Mouse (Mus musculus) right cerebral cortex, adult 18-20 months (tissue): ENCODE measurements around the gene Zfp365.

ENCODE experiments used
- DNase-seq: peaks from one replicate; pipeline ENCODE4 v3.0.0; 2022; ENCODE audit warnings: mixed read lengths

Zfp365 gene

DNA sequence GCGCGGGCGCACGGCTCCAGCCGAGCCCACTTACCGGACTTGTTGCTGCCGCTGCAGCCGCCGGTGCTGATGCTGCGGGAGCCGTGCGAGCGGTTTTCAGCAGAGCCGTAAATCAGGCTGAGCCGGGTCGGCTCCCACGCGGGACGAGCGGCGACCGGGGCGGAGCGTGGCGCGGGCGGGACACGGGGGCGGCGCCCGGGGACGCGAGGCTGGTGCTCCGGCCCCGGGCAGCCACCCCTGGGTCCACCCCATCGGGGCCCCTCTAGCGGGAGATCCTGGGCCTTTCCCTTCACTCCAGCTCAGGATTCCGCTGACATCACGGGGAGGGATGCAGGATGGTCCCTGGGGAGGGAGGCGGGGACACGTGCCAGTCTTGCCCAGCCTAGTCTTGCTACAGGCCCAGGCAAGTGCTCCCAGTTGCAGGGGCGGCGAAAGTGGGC lies at the start of gene Zfp365:
Gene Zfp365 (minus strand): TSS at position 326 of the 440 bp plus-strand sequence.
- DNase-seq: peak; percentile 91

DNA sequence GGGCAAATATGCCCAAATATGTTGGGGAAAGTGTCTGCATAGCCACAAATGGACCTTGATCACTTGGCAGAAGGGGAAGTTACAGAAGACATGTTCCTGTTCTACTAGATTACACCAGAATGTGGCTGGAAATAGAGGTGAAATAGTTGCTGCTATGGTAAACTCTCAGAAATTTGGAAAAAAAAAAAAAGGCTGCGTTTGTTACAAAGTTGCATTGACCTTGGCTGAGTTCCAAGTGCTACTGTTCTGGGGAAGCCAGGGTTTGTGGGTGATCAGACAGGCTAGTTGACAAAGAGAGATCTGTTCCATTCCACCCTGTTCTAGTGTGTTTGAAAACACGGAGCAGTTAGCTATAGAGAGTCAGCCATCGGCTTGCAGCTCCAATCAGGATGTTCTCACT lies 47.5 kb upstream of the Zfp365 start:
- DNase-seq: no peak

DNA sequence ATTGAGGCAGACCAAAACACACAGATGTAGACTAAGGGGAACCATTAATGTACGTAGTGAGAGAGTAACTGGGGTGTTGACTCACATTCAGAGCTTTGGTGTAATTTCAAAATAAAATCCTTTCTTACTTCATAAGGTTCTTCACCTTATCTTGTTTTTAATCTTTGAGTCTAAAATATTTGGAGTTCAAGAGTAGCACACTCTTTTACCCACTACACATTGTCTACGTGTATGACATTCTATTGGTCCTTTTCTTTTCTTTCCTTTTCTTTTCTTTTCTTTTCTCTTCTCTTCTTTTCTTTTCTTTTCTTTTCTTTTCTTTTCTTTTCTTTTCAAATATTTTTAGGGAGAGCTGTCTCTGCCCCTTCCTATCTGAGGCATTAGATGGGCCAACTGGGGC lies 43.5 kb upstream of the Zfp365 start:
- no peak for DNase-seq

GRCm38 (mm10) chr10:67951690-67952089 lies 39.2 kb upstream of the Zfp365 start:
- DNase-seq: no peak

GRCm38 (mm10) chr10:67950059-67950748 lies 37.7 kb upstream of the Zfp365 start:
- DNase-seq: no peak

- no peak for DNase-seq
Observed at GRCm38 (mm10) chr10:67943513-67943912, 31.1 kb upstream of the Zfp365 start.

DNA sequence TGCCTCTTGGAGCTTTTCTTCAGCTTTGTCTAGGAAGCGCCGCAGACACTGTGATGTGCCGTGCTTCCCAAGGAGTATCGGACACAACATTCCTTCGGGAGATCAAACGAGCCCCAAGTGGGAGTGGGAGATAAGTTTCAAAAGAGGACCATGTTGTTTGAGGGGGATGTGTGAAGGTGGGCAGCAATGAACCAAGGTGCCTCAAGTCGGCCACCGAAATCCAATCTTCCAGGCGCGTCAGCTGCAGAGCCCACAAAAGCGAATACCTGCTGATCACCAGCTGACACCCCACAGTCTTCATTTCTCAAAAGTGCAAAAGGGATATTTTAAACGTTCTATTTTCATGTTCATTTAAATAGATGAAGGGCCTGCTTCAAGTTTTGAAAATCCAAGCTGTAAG lies 27.1 kb upstream of the Zfp365 start:
- no peak for DNase-seq

- no peak for DNase-seq
Observed at GRCm38 (mm10) chr10:67937775-67938174, 25.3 kb upstream of the Zfp365 start.

DNA sequence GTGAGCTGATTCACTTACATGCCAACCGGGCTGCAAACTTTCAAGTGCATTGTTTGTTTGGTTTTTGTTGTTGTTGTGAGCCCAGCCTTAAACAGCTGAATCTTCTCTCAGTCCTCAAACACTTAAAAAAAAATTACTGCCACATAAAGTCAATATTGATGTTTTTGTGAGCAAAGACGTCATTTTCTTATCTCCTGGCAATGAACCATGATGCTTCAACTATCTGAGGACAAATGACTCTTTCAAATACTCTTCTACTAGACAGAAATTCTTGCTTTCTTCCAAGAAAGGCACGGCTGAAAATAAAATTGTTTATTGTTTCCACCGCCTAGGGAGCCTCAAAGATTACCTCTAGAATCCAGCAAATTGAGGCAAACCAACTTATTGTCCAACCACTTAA lies 24.5 kb upstream of the Zfp365 start:
- no peak for DNase-seq

DNA sequence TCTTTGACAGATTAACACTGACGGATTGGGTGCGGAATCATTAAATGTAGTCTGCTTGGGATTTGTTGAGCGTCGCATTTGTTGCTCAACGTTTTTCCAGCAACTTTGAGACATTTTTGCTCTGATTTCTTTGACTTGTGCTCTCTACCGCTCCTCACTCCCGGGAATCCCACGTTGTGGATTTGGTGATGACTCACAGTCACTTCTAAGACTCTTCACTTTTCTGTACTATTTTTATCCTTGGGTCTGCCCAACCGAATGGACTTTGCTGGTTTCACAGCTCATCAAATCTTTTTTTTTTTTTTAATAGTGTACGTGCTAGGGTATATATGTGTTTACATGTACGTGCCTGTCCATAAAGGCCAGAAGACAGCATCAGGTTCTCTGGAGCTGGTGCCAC lies 20.3 kb upstream of the Zfp365 start:
- DNase-seq: no peak

GRCm38 (mm10) chr10:67931328-67931727 lies 18.9 kb upstream of the Zfp365 start:
- no peak for DNase-seq

GRCm38 (mm10) chr10:67928584-67928983 lies 16.1 kb upstream of the Zfp365 start:
- DNase-seq: no peak

DNA sequence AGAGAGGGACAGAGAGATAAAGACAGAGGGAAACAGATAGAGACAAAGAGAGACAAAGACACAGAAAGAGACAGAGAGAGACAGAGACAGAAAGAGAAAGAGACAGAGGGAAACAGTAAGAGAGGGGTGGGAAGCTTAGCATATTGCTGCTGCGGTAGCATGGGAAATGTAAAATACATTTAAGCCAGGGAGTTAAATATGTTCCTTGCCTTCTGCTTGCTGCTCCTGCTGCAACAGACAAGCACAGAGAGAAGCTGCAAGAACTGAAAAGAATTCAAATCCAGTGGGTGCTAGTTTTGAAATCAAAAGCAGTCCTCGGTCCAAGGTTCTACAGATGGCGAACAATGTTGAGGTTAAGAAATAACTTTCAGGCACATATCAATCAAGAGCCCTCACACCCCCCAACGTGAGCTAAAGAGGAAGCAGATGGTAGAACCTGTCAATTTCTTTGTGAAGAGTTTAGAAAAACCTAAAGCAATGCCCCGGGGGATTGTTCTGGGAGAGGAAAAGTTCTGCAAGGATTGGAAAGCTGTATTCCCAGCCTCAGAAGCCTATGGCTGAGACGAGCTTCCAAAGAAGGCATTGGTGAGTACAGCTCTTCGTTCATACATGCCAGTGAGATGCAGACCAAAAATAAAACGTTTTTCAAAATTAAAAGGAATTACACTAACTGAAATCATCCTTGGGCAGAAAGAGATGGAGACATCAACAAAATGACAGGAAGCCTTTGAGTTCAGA lies 15.4 kb upstream of the Zfp365 start:
- no peak for DNase-seq

DNA sequence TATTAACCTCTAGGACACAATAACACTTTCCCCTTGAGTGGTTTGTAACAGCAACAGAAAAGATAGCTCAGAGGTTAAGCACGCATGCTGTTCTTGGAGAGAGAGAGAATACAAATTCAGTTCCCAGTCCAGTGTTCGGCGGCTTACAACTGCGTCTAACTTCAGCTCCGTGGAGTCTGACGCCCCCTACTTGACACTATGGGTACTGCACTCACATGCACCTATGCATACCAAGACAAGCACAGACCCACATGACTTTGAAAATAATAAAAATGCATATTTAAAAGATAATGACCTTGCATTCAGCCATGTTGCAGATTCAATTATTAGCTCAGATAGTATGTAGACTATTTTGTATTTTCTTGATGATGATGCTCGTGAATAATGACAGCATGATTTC lies 11.6 kb upstream of the Zfp365 start:
- DNase-seq: no peak

- DNase-seq: no peak
Observed at GRCm38 (mm10) chr10:67921777-67922176, 9.3 kb upstream of the Zfp365 start.

GRCm38 (mm10) chr10:67919706-67920105 lies 7.2 kb upstream of the Zfp365 start:
- DNase-seq: no peak

DNA sequence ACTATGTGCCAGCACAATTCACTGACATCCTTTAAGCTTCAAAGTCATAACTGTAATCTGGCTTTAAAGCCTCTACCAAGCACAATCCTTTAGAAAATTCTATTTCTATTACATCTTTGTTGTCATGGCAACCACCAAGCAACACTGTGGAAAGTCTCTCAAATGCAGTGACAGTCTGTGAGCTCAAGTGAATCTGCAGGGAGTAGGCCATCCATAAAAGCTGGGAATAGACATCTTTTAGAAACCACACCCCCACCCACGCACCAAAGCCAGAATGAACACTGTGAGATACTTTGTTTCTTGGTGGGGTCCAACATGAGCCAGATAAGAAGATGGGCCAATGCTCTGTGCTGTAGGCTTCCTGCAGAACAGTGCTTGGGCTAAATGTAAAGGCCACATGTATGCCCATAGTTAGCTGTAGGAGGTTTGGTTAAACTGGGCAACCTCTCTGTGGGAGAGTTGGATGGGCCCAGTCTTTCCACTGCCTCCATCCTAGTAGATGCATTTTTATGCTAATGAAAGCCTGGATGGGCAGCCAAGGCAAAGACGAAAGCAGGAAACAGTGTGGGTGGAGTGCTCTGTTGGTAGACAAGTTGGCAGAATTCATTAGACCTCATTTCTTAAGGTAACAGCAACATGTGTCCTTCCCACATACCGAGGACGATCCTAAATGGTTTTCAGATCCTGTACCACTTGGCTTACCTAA lies 5.9 kb upstream of the Zfp365 start:
- DNase-seq: peak; percentile 71

- DNase-seq: no peak
Observed at GRCm38 (mm10) chr10:67917356-67917755, 4.9 kb upstream of the Zfp365 start.

- peak; percentile 59 for DNase-seq
Observed at GRCm38 (mm10) chr10:67911447-67912336, 770 bp downstream of the Zfp365 start.

DNA sequence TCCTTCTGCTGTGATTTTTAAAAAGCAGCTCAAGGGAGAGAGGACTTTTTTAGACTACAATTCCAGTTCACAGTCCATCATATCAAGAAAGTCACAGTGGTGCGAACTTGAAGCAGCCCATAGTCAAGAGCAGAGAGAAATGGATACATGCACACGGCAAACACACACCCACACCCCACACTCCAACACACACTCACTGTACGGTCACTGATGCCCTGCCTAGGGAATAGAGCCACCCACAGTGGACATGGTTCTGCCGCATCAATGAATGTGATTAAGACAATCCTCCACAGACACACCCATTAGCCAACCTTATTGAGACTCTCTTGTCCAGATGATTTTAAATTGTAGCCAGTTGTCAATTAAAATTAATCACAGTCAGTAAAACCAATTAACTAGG lies 4.5 kb downstream of the Zfp365 start:
- DNase-seq: no peak

- no peak for DNase-seq
Observed at GRCm38 (mm10) chr10:67906926-67907325, 5.5 kb downstream of the Zfp365 start.

DNA sequence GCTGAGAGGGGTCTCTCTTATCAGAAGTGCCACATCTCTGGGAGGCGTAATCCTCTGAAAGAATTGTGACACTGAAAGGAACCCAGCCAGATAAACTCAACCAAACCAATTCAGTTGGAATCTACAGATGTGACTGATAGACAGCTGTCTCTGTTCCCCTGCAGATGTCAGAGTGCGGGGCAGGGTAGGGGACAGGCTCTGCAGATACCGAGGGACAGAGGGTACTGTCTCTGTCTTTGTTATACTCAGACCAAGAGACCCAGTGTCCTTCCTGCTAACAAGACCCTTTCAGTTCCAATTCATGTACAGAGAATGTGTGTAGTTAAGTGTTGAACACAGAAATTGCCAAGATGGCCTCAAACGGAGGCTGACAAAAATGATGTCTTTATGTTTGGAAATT lies 6.4 kb downstream of the Zfp365 start:
- no peak for DNase-seq

DNA sequence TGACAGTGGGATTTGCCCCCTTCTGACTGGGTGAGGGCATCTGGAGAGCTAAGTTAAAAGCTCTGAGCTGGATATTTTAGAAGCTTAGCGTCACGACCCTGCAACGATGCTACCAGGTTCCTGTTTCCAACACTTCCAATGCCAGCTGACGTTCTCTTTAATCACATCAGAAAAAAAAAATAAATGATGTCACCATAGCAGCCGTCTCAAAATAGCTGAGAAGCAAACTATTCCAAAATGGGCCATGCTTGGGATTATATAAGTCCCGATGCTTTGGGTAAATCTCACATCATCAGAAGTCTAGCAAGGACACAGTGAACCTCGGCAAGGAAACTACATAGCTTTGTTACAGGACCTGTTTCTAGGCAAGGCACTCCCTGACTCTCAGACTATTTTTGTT lies 9.1 kb downstream of the Zfp365 start:
- DNase-seq: peak; percentile 76
